Mouse (Mus musculus) megakaryocyte, embryonic 14.5 days (primary cell): ENCODE results near the gene Smarca4.

Source experiments
- FLI1 ChIP-seq: IDR thresholded peaks from 2 replicates; pipeline ENCODE4 v1.6.1; 2012; ENCODE audit warnings: low read length, inconsistent platforms, mixed read lengths
- GATA1 ChIP-seq: IDR thresholded peaks from 3 replicates; pipeline ENCODE4 v1.6.1; 2012; ENCODE audit warnings: mixed read lengths, low read length, inconsistent platforms, borderline replicate concordance

GRCm38 (mm10) chr9:21728261-21728832, 112.4 kb downstream of the Smarca4 start:
- no peak for TF ChIP-seq GATA1
- no peak for TF ChIP-seq FLI1
